22 mouse cellular contexts compared by ENCODE assay signal in genomic region chr8:47957560-47957959, GRCm38 (mm10). TPM values are rescaled to one million over a fixed set of nuclear protein-coding genes. Genes with fewer than 3 reads are reported as not detected.
DNase-seq lines count a peak whose midpoint lies in the region; ATAC-seq and TF ChIP-seq lines count a peak whose summit lies in the region.
"Had no signal": no experiment of that assay in that cellular context is flagged by ENCODE, and none has a peak within 500 bp of the region (broad histone marks: within the 10 kb centered on the region; RNA-seq: fewer than 3 reads in every experiment).

No protein-coding gene starts in this region.

- no peak for TF ChIP-seq POLR2A in lung, adult 2 months (IDR thresholded peaks at IDR 0.05; ENCODE audit: borderline replicate concordance, extremely low read depth, low read depth, low read length)

- H3K27ac ChIP-seq in lung, embryonic 16.5 days (ENCODE audit: low read length) = 0 out of 2 replicates have a peak overlapping the region, but pooled peaks have one; percentile 12
- 0 out of 2 replicates have a peak overlapping the region, but pooled peaks have one; percentile 43 for H3K27ac ChIP-seq in lung, postnatal 0 days (ENCODE audit: low read length)

- no peaks in the 10 kb centered on the region for H3K36me3 ChIP-seq in lung, embryonic 16.5 days (ENCODE audit: control insufficient read depth, insufficient read depth, low read length)
- H3K36me3 ChIP-seq in lung, postnatal 0 days (ENCODE audit: insufficient read depth, low read length) = no peaks in the 10 kb centered on the region

- TF ChIP-seq EP300 in lung, postnatal 0 days (IDR thresholded peaks at IDR 0.05) = no peak

- ATAC-seq in lung, embryonic 16.5 days (ENCODE audit: low read depth) = peak; percentile 43; the same call in 1 of the 2 replicates
- peak; percentile 72 for ATAC-seq in lung, postnatal 0 days
- ATAC-seq: activated CD4-positive, CD25-positive, alpha-beta regulatory T cell, adult 4 months; CD4-positive, CD25-positive, alpha-beta regulatory T cell, adult 4 months; Patski had no signal

- DNase-seq in lung, postnatal 10 days = no peak
- peak; percentile 71 for DNase-seq in lung, postnatal 0 days (ENCODE audit: low spot score)
- DNase-seq in lung, postnatal 4 days = no peak
- peak; percentile 37 for DNase-seq in lung, postnatal 25 days (ENCODE audit: low spot score)
- DNase-seq in lung, adult 2 months = no peak
- DNase-seq in lung, postnatal 36 days = peak; percentile 35
- DNase-seq in lung, postnatal 14 days = no peak
- DNase-seq: adrenal gland, adult 2 months; adrenal gland, adult 8-10 months; adrenal gland, postnatal 10 days; adrenal gland, postnatal 14 days; adrenal gland, postnatal 25 days; adrenal gland, postnatal 36 days; B cell, adult 2 months; cerebellum, adult 11 months; cerebellum, adult 11-12 months had no signal

- H3K4me3 ChIP-seq in lung, embryonic 16.5 days (ENCODE audit: low read length) = no peak overlapping the region
- no peak overlapping the region for H3K4me3 ChIP-seq in lung, postnatal 0 days (ENCODE audit: low read depth, low read length)
- H3K4me3 ChIP-seq in lung, adult 2 months (replicated peaks; ENCODE audit: extremely low read depth, low read depth, low read length) = no peak overlapping the region

- H3K4me1 ChIP-seq in lung, embryonic 16.5 days (replicated peaks; ENCODE audit: control insufficient read depth, insufficient read depth, low read length) = peaks cover 34% of the 10 kb centered on the region
- H3K4me1 ChIP-seq in lung, postnatal 0 days (ENCODE audit: insufficient read depth, low read depth, low read length) = peaks cover 16% of the 10 kb centered on the region
- H3K4me1 ChIP-seq in lung, adult 2 months (ENCODE audit: control insufficient read depth, insufficient read depth, low read length) = peaks cover 12% of the 10 kb centered on the region

- WGBS in lung, embryonic 16.5 days = 63% methylated on average over 4 of the region's 4 CpGs
- WGBS in lung, postnatal 0 days = 60% methylated on average over 4 of the region's 4 CpGs
- WGBS in lung, adult 2 months = 81% methylated on average over 4 of the region's 4 CpGs

- no peak overlapping the region for H3K4me2 ChIP-seq in lung, embryonic 16.5 days (ENCODE audit: low read depth, low read length)
- H3K4me2 ChIP-seq in lung, postnatal 0 days (replicated peaks; ENCODE audit: low read depth, low read length) = no peak overlapping the region

- no peaks in the 10 kb centered on the region for H3K27me3 ChIP-seq in lung, embryonic 16.5 days (ENCODE audit: control insufficient read depth, insufficient read depth, low read depth, low read length)
- no peaks in the 10 kb centered on the region for H3K27me3 ChIP-seq in lung, postnatal 0 days (replicated peaks; ENCODE audit: insufficient read depth, low read length)
- H3K27me3 ChIP-seq: CH12.LX, Patski had no signal

- H3K9ac ChIP-seq in lung, embryonic 16.5 days (ENCODE audit: low read length) = no peak overlapping the region
- no peak overlapping the region for H3K9ac ChIP-seq in lung, postnatal 0 days (replicated peaks; ENCODE audit: low read depth)

- TF ChIP-seq CTCF in lung, postnatal 0 days (IDR thresholded peaks at IDR 0.05) = no peak
- no peak for TF ChIP-seq CTCF in lung, adult 2 months (IDR thresholded peaks at IDR 0.05; ENCODE audit: insufficient read depth, low read length)

- H3K9me3 ChIP-seq in lung, embryonic 16.5 days (ENCODE audit: control insufficient read depth, low read length) = no peaks in the 10 kb centered on the region
- no peaks in the 10 kb centered on the region for H3K9me3 ChIP-seq in lung, postnatal 0 days (ENCODE audit: low read length)
- H3K9me3 ChIP-seq: G1E had no signal

RNA-seq across cellular contexts. Expression of gene Wwc2, which starts 33.2 kb away (rescaled TPM):
- polyA plus RNA-seq in lung, embryonic 16.5 days (2015; fragmentation: Nextera tagmentation; extraction: Ambion mirVana) = 12.6 and 12.9 TPM in 2 replicates
- polyA plus RNA-seq in lung, postnatal 0 days (2015; fragmentation: Nextera tagmentation; extraction: Ambion mirVana) = 19.1 and 23.1 TPM in 2 replicates
- 24.7 and 25.5 TPM in 2 replicates for polyA plus RNA-seq in lung, adult 2 months (2012; rRNA removed)

Comparison
In these comparisons a context has a peak if more than half of its experiments do, and no peak if none do; other contexts are left out.
1. DNase-seq: peak in lung, postnatal 0 days (single experiment), lung, postnatal 25 days (single experiment) and lung, postnatal 36 days (single experiment); none in lung, postnatal 10 days (single experiment), lung, postnatal 4 days (0 of 2), lung, adult 2 months (single experiment) and lung, postnatal 14 days (single experiment).